Mouse (Mus musculus) ES-E14 (cell line): Measurements from ENCODE around the gene Smap1. TPM values are rescaled to one million over a fixed set of nuclear protein-coding genes. Genes with fewer than 3 reads are reported as not detected.

ENCODE experiments used
- DNase-seq: peaks from one replicate; pipeline ENCODE4 v3.0.0-alpha.2; 2013; ENCODE audit warnings: low read depth, low spot score
- H3K27ac ChIP-seq: 2 replicates; pipeline ENCODE4 v1.5.1; 2012; ENCODE audit warnings: low read depth, mild to moderate bottlenecking, low read length, moderate library complexity, mixed read lengths; ENCODE audit not compliant: poor library complexity, insufficient read depth, severe bottlenecking
- H3K36me3 ChIP-seq: 2 replicates; pipeline ENCODE4 v1.6.1; 2012; ENCODE audit warnings: mild to moderate bottlenecking, low read length, moderate library complexity, mixed read lengths; ENCODE audit not compliant: control insufficient read depth, poor library complexity, insufficient read depth, severe bottlenecking
- H3K4me1 ChIP-seq, 2 experiments: fragments of 150-350 bp in 1 of 2; sonication (generic) in 1 of 2; 2 replicates each; pipeline ENCODE4 v1.6.1; 2012; ENCODE audit warnings: low read length in 2 of 2, mild to moderate bottlenecking in 1 of 2, mixed read lengths in 1 of 2; ENCODE audit not compliant: control insufficient read depth in 2 of 2, insufficient read depth in 2 of 2, poor library complexity in 1 of 2
- H3K4me3 ChIP-seq, 2 experiments: fragments of 150-350 bp in 1 of 2; sonication (generic) in 1 of 2; 2 replicates each; pipeline ENCODE4 v1.5.1; 2012; ENCODE audit warnings: low read length in 2 of 2, low read depth in 1 of 2, mild to moderate bottlenecking in 1 of 2, mixed read lengths in 1 of 2; ENCODE audit not compliant: insufficient read depth in 1 of 2, poor library complexity in 1 of 2, severe bottlenecking in 1 of 2
- H3K9ac ChIP-seq: 2 replicates; pipeline ENCODE4 v1.6.1; 2012; ENCODE audit warnings: low read depth, mild to moderate bottlenecking, low read length, mixed read lengths; ENCODE audit not compliant: poor library complexity, insufficient read depth, severe bottlenecking
- H3K9me3 ChIP-seq: fragments of 150-350 bp; sonication (generic); 2 replicates; pipeline ENCODE4 v1.6.1; 2012; ENCODE audit warnings: low read depth, mild to moderate bottlenecking, low read length; ENCODE audit not compliant: control insufficient read depth, insufficient read depth
- CHD2 ChIP-seq: IDR thresholded peaks from 2 replicates; pipeline ENCODE4 v1.6.1; 2014; ENCODE audit warnings: mild to moderate bottlenecking, low read depth, low read length, inconsistent platforms
- HCFC1 ChIP-seq: IDR thresholded peaks from 2 replicates; pipeline ENCODE4 v1.6.1; 2012; ENCODE audit warnings: low read length, inconsistent platforms, borderline replicate concordance; ENCODE audit not compliant: insufficient read depth
- MAFK ChIP-seq: IDR thresholded peaks from 2 replicates; pipeline ENCODE4 v1.6.1; 2014; ENCODE audit warnings: mild to moderate bottlenecking, low read depth, low read length, inconsistent platforms; ENCODE audit not compliant: insufficient read depth
- ZC3H11A ChIP-seq: IDR thresholded peaks from 2 replicates; pipeline ENCODE4 v1.6.1; 2012; ENCODE audit warnings: low read depth, mild to moderate bottlenecking, inconsistent platforms, low read length, borderline replicate concordance
- ZNF384 ChIP-seq: IDR thresholded peaks from 2 replicates; pipeline ENCODE4 v1.6.1; 2012; ENCODE audit warnings: low read depth, low read length, inconsistent platforms
- in situ Hi-C, 2 experiments: fragments of 600-800 bp; cut with MboI; formaldehyde crosslinking; loops; one replicate each; pipeline ENCODE4 v1.15.1; 2025; ENCODE audit warnings: low sequenced_read_pairs in 2 of 2, inconsistent platforms in 1 of 2; ENCODE audit not compliant: unreplicated experiment in 2 of 2
- total RNA-seq: library from RNA; depleted of rRNA; stranded (reverse); fragments of 300-350 nt; gene quantifications from 2 replicates; pipeline ENCODE4 v1.2.3, GENCODE M21; 2012

The Smap1 gene
- total RNA-seq, 1 experiment, result 41.3 TPM

DNA sequence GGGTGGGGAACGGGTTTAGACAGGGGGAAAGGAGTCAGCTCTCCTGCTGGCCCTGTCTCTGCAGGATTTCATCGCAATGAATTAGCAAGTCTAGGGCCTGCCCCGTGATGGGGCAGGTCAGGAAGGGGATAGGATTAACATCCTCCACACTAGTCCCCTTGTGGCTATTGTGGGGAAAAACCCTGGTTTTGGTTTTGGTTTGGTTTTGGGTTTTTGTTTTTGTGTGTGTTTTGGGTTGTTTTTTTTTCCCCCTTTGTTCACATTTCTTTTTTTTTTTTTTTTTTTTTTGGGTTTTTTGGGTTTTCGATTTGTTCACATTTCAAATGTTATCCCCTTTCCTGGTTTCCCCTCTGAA, 13.3 kb upstream of the Smap1 start:
- 0 out of 2 replicates have a peak, but pooled peaks have one; percentile 44 for TF ChIP-seq ZNF384
- TF ChIP-seq MAFK, result no peak
- TF ChIP-seq HCFC1, result no peak
- DNase-seq, result no peak
- Histone ChIP-seq H3K9me3 (no peaks in the 10 kb centered on the region; the same call in 1 of the 2 replicates), H3K36me3 (no peaks in the 10 kb centered on the region), H3K4me1 (peaks cover 0 to 2% of the 10 kb centered on the region in 2 experiments; a peak in 1 of 4 replicates), H3K27ac (no peak overlapping the region), H3K9ac (no peak overlapping the region), H3K4me3 (no peak overlapping the region)
- in situ Hi-C loops, result no loop called here

DNA sequence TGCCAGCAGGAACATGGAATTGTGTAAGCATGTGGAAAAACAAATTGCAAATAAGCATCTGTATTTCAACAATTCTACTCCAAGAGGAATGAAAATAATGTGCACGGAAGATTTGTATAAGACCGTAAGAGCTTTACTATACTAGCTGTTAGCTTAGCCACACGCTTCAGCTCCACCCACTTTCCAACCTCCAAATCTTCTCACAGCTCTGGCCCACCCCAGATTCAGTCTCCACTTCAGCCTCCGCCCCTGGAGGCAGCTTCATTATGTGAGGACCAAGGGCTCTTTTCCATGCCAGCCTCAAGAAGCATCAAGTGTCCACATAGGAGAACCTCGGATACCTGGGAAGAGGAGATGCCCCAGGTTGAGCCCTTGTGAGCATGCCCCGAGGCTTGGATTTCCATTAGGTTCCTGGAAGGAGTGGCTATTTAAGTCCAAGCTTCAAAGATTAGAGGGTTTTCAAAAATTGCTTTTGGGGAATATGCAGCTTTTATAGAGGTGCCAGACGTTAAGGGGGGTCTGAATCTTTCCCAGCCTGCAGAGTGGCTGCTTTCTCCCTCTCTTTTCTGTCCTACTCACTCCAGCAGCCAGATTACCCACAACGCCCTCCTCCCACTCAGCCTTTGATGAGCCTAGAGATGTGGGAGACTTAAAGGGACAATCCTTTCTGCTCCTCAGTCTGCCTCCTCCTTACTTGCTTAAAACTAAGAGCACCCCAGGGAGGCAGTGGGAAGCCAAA, 12.7 kb upstream of the Smap1 start:
- Histone ChIP-seq H3K9ac (no peak overlapping the region), H3K4me1 (peaks cover 0 to 2% of the 10 kb centered on the region in 2 experiments; a peak in 1 of 4 replicates), H3K36me3 (no peaks in the 10 kb centered on the region), H3K4me3 (no peak overlapping the region), H3K9me3 (no peaks in the 10 kb centered on the region; the same call in 1 of the 2 replicates), H3K27ac (no peak overlapping the region)
- no peak for TF ChIP-seq ZC3H11A
- TF ChIP-seq ZNF384, result no peak
- no peak for TF ChIP-seq CHD2
- no peak for TF ChIP-seq MAFK
- TF ChIP-seq HCFC1, result no peak
- in situ Hi-C loops, result no loop called here
- DNase-seq, result no peak

DNA sequence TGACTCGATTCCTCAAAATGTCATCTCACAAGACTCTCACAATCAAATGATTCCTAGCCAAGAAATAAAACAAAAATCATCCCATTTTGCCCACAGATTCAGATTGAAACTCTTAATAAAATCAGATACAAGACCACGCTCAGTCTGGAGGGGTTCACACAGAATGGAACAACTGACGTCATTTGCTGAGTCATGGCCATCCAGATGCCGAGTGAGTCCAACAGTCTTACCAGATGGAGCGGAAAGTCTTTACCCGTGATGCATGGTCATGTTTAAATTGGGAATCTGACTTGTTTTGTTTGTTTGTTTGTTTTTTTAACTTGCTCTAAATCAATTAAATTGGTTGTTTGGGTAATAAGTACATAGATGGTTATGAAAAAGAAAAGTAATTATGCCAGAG, 7.3 kb upstream of the Smap1 start:
- TF ChIP-seq ZNF384, result no peak
- TF ChIP-seq MAFK, result 0 out of 2 replicates have a peak, but pooled peaks have one; percentile 48
- H3K4me1 ChIP-seq, result no peaks in the 10 kb centered on the region
- no peak overlapping the region for H3K4me3 ChIP-seq
- no peak for DNase-seq
- no peaks in the 10 kb centered on the region for H3K36me3 ChIP-seq
- in situ Hi-C loops, result no loop called here
- H3K27ac ChIP-seq, result no peak overlapping the region
- H3K9me3 ChIP-seq, result no peaks in the 10 kb centered on the region
- no peak overlapping the region for H3K9ac ChIP-seq

DNA sequence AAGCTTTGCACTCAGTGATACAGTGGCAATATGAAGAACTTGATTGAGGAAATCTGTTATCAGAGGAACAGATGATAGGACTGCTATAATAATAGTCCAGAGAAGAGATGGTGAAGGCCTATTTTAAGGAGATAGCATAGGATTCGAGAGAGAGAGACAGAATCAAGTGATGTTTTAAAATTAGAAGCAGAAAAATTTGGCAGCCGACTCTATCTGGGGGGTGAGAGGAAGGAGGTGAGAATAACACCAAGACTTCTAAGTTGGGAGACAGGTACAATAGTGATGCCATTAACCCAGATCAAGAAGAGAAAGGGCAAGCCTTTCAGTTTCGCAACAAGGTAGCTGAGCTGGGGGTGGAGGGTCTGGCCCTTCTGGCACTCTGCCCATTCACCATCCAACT, 6.3 kb upstream of the Smap1 start:
- H3K4me1 ChIP-seq, result no peaks in the 10 kb centered on the region
- no peaks in the 10 kb centered on the region for H3K9me3 ChIP-seq
- H3K9ac ChIP-seq, result no peak overlapping the region
- H3K4me3 ChIP-seq, result no peak overlapping the region
- in situ Hi-C loops, result no loop called here
- no peak overlapping the region for H3K27ac ChIP-seq
- no peak for DNase-seq
- TF ChIP-seq MAFK (no peak), ZC3H11A (no peak), CHD2 (no peak), HCFC1 (no peak), ZNF384 (no peak)
- H3K36me3 ChIP-seq, result no peaks in the 10 kb centered on the region
